Mouse (Mus musculus): Measurements from ENCODE around the gene Pkd1l3. TPM values are rescaled to one million over a fixed set of nuclear protein-coding genes. Genes with fewer than 3 reads are reported as not detected.

Pkd1l3 gene
- not detected for polyA plus RNA-seq (2014; fragmentation: Illumina TruSeq; extraction: RNeasy Lipid Tissue Mini Kit (QIAGEN cat#74804); ENCODE audit: low replicate concordance)

DNA sequence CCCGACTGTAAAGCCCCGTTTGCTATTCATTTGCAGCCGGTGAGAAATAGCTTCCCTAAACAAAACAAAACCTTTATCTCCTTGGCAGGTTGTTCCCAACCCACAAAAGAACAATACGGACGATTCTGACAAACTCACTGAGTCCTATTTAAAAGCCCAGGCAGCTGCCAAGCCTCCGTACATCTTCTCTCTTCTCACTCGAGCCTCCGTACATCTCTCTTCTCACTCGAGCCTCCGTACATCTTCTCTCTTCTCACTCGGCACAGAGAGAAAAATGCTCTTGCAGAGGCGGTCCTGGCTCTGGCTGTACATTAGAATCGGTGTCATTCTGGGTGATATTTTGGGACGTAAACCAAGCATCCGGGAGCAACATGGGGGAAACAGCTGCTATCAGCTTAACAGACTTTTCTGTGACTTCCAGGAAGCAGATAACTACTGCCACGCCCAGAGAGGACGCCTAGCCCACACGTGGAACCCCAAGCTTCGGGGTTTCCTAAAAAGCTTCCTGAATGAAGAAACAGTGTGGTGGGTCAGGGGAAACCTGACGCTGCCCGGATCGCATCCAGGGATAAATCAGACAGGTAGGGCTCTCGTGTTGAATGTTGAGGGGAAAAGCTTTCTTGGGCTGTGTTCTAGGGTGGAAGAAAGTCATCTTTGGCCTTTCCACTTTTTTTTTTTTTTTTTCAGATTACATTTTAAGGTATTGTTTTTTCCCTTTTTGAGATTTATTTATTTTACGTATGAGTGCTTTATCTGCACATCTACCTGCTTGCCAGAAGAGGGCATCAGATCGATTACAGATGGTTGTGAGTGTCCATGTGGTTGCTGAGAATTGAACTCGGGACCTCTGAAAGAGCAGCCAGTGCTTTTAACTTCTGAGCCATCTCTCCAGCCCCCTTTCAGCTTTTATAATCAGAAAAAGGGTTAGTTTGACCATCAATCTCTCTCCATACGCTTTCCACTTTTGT, at the start of gene Pkd1l3:
Gene Pkd1l3 (plus strand): TSS at position 275 of the 968 bp plus-strand sequence.

GRCm38 (mm10) chr8:109565498-109566333, 48.6 kb upstream of the Pkd1l3 start, which contains the start of the genes Dhx38 and Txnl4b:
TSS of gene Dhx38 (minus strand) at chr8:109565861.
TSS of gene Txnl4b (plus strand) at chr8:109565892.

GRCm38 (mm10) chr8:109578900-109579301, 35.4 kb upstream of the Pkd1l3 start, which contains the start of gene Hp:
TSS of gene Hp (minus strand) at chr8:109579172.

DNA sequence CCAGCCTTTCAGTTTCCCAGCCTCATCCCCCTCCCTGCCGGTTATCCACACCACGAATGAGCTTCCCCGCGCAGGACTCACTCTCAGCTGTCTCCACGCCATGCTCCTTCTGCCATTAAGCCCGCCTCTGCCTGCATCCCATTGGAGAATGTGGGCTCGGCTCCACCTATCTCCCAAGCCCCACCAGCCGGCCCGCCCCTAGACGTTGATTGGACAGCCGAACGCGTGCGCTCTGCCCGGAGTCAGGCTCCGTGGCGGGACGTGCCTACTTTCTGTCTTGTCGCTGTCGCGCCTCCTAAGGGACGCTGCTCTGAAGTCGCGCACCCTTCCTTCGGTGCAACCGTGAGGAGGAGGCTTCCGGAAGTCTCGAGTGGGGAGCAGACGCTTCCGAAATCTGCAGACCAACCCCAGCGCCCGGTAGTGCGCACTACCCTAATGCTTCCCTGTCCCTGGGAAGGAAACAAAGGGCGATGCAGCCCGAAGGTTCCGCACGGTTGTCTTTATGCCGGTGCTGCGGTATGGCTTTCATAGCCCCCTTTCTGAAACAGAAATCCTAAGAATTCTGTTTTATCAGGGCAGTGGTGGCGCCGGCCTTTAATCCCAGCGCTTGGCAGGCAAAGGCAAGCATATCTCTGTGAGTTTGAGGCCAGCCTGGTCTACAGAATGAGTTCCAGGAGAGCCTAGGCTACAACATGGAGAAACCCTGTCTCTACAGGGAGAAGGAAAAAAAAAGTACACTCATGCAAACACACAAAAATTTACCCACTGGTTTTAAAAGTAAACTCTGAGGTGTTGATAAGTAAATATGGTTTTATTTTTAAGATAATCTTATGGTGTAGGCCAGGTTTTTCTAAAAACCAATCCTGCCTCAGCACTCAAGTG, 5.8 kb upstream of the Pkd1l3 start, which contains the start of gene Dhodh:
Gene Dhodh (minus strand): TSS at position 403 of the 882 bp plus-strand sequence.

DNA sequence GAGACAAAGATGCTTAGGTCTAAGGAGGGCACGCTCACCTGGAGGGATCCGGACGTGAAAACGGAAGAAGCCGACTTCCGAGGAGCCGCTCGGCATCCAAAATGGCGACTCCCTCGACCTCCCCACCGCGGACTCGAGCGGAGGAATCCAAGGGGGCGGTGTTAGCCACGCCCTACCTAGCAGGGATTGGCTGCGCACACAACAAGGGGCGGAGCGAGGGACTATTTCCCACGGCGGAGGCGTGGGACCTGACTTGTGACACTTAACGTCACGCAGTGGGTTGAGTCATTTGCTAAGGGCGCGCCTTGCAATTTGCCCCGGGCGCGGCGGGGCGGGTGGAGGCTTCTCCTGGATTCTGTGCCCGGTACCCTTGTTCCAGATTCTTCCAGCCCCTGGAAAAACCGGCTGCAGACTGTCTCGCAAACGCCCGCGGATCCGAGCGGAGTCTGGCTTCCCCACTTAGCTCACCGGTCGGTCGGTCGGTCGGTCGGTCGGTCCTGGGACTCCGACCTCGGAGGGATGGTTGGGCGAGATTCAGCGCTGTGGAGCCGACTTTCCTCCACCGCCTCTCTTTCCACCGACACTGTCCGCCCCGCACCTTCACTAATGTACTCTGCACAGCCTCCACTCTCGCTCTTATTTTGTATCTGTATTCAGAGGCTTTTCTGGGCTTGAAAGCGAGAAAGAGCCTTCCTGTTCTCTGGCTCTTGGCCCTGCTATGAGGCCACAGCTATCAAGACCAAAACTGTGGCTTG, 79.0 kb downstream of the Pkd1l3 start, which contains the start of gene Ist1:
Gene Ist1 (minus strand): TSS at position 115 of the 755 bp plus-strand sequence.

DNA sequence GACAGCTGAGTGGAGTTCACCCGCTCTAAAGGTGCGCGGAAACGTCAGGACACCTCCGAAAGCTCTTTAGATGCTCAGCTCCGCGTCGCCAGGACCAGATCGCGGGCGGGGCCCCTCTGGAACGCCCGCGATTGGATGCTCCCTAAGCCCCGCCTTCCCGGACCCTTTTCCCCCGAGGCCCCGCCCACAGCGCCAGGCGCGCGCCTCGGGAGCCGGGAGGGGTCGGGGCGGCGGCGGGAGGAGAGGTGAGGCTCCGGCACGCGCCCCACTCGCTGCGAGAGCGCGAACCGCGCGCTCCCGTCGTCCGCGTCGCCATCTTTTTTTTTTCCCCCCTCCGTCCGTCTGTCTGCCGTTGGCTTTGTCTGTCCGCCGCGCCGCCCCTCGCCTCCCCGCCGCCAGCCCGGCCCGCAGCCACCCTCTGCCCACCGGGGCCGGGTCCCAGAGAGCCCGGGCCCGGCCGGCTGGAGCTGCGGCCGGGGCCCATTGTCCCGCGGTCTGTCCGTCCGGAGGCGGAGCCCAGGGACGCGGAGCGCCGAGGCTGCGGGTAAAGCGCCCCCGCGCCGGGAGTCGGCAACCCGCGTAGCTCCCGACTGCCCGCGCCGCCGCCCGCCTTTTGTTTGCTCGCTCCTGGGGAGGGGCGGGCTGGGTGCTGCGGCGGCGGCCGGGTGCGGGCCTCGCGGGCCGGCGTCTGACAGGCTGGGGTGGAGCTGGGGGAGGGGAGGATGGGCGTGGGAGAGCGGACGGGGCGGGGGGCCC, 91.2 kb downstream of the Pkd1l3 start, which contains the start of gene Zfp821:
Gene Zfp821 (plus strand): TSS at position 227 of the 756 bp plus-strand sequence.

Other genes starting within 250 kb of the Pkd1l3 start
- not detected for gene Pmfbp1, start 120.5 kb upstream of the Pkd1l3 start, polyA plus RNA-seq (2014; fragmentation: Illumina TruSeq; extraction: RNeasy Lipid Tissue Mini Kit (QIAGEN cat#74804); ENCODE audit: low replicate concordance)
- gene Dhx38, start 48.7 kb upstream of the Pkd1l3 start, polyA plus RNA-seq (2014; fragmentation: Illumina TruSeq; extraction: RNeasy Lipid Tissue Mini Kit (QIAGEN cat#74804); ENCODE audit: low replicate concordance) = 2.3 TPM
- 13.7 TPM for gene Txnl4b, start 48.6 kb upstream of the Pkd1l3 start, polyA plus RNA-seq (2014; fragmentation: Illumina TruSeq; extraction: RNeasy Lipid Tissue Mini Kit (QIAGEN cat#74804); ENCODE audit: low replicate concordance)
- gene Hp, start 35.3 kb upstream of the Pkd1l3 start, polyA plus RNA-seq (2014; fragmentation: Illumina TruSeq; extraction: RNeasy Lipid Tissue Mini Kit (QIAGEN cat#74804); ENCODE audit: low replicate concordance) = not detected
- 1.7 TPM for gene Dhodh, start 5.8 kb upstream of the Pkd1l3 start, polyA plus RNA-seq (2014; fragmentation: Illumina TruSeq; extraction: RNeasy Lipid Tissue Mini Kit (QIAGEN cat#74804); ENCODE audit: low replicate concordance)
- gene Ist1, start 78.7 kb downstream of the Pkd1l3 start, polyA plus RNA-seq (2014; fragmentation: Illumina TruSeq; extraction: RNeasy Lipid Tissue Mini Kit (QIAGEN cat#74804); ENCODE audit: low replicate concordance) = 82.0 TPM
- 0.74 TPM for gene Zfp821, start 91.0 kb downstream of the Pkd1l3 start, polyA plus RNA-seq (2014; fragmentation: Illumina TruSeq; extraction: RNeasy Lipid Tissue Mini Kit (QIAGEN cat#74804); ENCODE audit: low replicate concordance)
- gene Atxn1l, start 123.2 kb downstream of the Pkd1l3 start, polyA plus RNA-seq (2014; fragmentation: Illumina TruSeq; extraction: RNeasy Lipid Tissue Mini Kit (QIAGEN cat#74804); ENCODE audit: low replicate concordance) = 9.9 TPM
- 182 TPM for gene Ap1g1, start 164.0 kb downstream of the Pkd1l3 start, polyA plus RNA-seq (2014; fragmentation: Illumina TruSeq; extraction: RNeasy Lipid Tissue Mini Kit (QIAGEN cat#74804); ENCODE audit: low replicate concordance)